Mouse (Mus musculus) ES-Bruce4 (cell line): ENCODE data around the gene Psmc3ip.

Experiments
- CTCF ChIP-seq: IDR thresholded peaks from one replicate; pipeline ENCODE4 v1.8.1; 2011; ENCODE audit warnings: low read depth, low read length
- EP300 ChIP-seq: IDR thresholded peaks from 2 replicates; pipeline ENCODE4 v1.6.1; 2011; ENCODE audit warnings: low read depth, low read length; ENCODE audit not compliant: insufficient read depth
- POLR2A ChIP-seq: IDR thresholded peaks from one replicate; pipeline ENCODE4 v1.8.1; 2011; ENCODE audit warnings: low read length; ENCODE audit not compliant: insufficient read depth

DNA sequence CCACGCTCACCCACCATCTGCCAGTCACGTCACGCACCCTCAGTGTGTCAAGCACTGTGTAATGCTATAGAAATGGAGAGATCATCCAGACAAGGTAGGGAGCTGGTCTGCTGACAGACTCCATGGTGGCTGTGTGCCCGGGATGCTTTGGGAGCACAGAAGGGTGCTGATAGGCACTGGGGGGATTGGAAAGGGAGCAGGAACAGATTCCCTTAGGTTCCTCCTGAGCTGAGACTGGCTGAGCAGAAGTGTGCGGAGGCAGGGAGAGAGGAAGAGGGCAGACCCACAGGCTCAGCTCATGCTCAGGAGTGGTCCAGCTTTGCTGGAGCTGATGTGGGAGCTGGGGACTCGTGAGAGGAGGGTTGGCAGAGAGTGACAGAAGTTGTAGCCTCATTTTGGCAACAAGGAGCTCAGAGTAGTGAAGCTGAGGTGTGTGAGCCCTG lies 44.2 kb downstream of the Psmc3ip start:
- TF ChIP-seq CTCF: no peak
- TF ChIP-seq POLR2A: no peak
- TF ChIP-seq EP300: no peak
